Mouse (Mus musculus) liver, embryonic 14.5 days (tissue): ENCODE results near the gene Ntsr1.

ENCODE experiments used
- CTCF ChIP-seq: IDR thresholded peaks from 2 replicates; pipeline ENCODE4 v1.5.1; 2016; ENCODE audit warnings: antibody characterized with exemption, low read depth, control low read depth
- EP300 ChIP-seq: IDR thresholded peaks from 2 replicates; pipeline ENCODE4 v1.6.1; 2016; ENCODE audit warnings: antibody characterized with exemption, low read depth

GRCm38 (mm10) chr2:180527447-180527846 is 27.7 kb downstream of the Ntsr1 start:
- TF ChIP-seq CTCF (no peak), EP300 (no peak)
